Mouse (Mus musculus): ENCODE results near the gene Pik3c2b. TPM values are rescaled to one million over a fixed set of nuclear protein-coding genes. Genes with fewer than 3 reads are reported as not detected.
A peak's percentile ranks its signal among the peaks of the same experiment; 100 is the strongest.
"Not testable (repeated sequence)": the region's sequence is repeated elsewhere in the genome, so short reads cannot be mapped to it uniquely, and the experiment has no call there.

Gene Pik3c2b
- total RNA-seq, 2 experiments from 2014 or later, result 27.1 to 28.0 TPM

- DNase-seq (ENCODE audit: low spot score in 2 of 2), result no peak
Measured at GRCm38 (mm10) chr1:133032981-133033315, 12.5 kb upstream of the Pik3c2b start.

- DNase-seq (ENCODE audit: low spot score in 2 of 2), result peak; percentile 50 to 63
Measured at GRCm38 (mm10) chr1:133033316-133034090, 12.0 kb upstream of the Pik3c2b start.

- DNase-seq (ENCODE audit: low spot score in 2 of 2), result peak; percentile 36 to 58
Measured at GRCm38 (mm10) chr1:133034091-133034460, 11.4 kb upstream of the Pik3c2b start.

GRCm38 (mm10) chr1:133034682-133035081, 10.8 kb upstream of the Pik3c2b start:
- not testable (repeated sequence) for DNase-seq (ENCODE audit: low spot score in 2 of 2)

GRCm38 (mm10) chr1:133039505-133039949, 5.9 kb upstream of the Pik3c2b start:
- DNase-seq (ENCODE audit: low spot score in 2 of 2), result peak; percentile 50 to 56

- peak; percentile 77 to 85 for DNase-seq (ENCODE audit: low spot score in 2 of 2)
Measured at GRCm38 (mm10) chr1:133045861-133046440, 484 bp downstream of the Pik3c2b start.

GRCm38 (mm10) chr1:133046441-133046931, 1.0 kb downstream of the Pik3c2b start:
- peak in 1 of 2 experiments; percentile 47 for DNase-seq (ENCODE audit: low spot score in 2 of 2)

GRCm38 (mm10) chr1:133047575-133047974, 2.1 kb downstream of the Pik3c2b start:
- no peak for DNase-seq (ENCODE audit: low spot score in 2 of 2)

GRCm38 (mm10) chr1:133048690-133049089, 3.2 kb downstream of the Pik3c2b start:
- DNase-seq (ENCODE audit: low spot score in 2 of 2), result no peak

GRCm38 (mm10) chr1:133050001-133050431, 4.5 kb downstream of the Pik3c2b start:
- no peak for DNase-seq (ENCODE audit: low spot score in 2 of 2)

GRCm38 (mm10) chr1:133051829-133052228, 6.4 kb downstream of the Pik3c2b start:
- DNase-seq (ENCODE audit: low spot score in 2 of 2), result no peak

- no peak for DNase-seq (ENCODE audit: low spot score in 2 of 2)
Measured at GRCm38 (mm10) chr1:133053034-133053433, 7.6 kb downstream of the Pik3c2b start.

GRCm38 (mm10) chr1:133054326-133054725, 8.9 kb downstream of the Pik3c2b start:
- no peak for DNase-seq (ENCODE audit: low spot score in 2 of 2)

GRCm38 (mm10) chr1:133057345-133058034, 12.0 kb downstream of the Pik3c2b start:
- DNase-seq (ENCODE audit: low spot score in 2 of 2), result no peak

- DNase-seq (ENCODE audit: low spot score in 2 of 2), result no peak
Measured at GRCm38 (mm10) chr1:133059592-133059991, 14.1 kb downstream of the Pik3c2b start.

- DNase-seq (ENCODE audit: low spot score in 2 of 2), result no peak
Measured at GRCm38 (mm10) chr1:133060681-133061080, 15.2 kb downstream of the Pik3c2b start.

GRCm38 (mm10) chr1:133063164-133063563, 17.7 kb downstream of the Pik3c2b start:
- no peak for DNase-seq (ENCODE audit: low spot score in 2 of 2)

- no peak for DNase-seq (ENCODE audit: low spot score in 2 of 2)
Measured at GRCm38 (mm10) chr1:133068268-133068667, 22.8 kb downstream of the Pik3c2b start.

- peak; percentile 49 to 56 for DNase-seq (ENCODE audit: low spot score in 2 of 2)
Measured at GRCm38 (mm10) chr1:133068669-133069274, 23.3 kb downstream of the Pik3c2b start.

GRCm38 (mm10) chr1:133069275-133070120, 24.0 kb downstream of the Pik3c2b start:
- DNase-seq (ENCODE audit: low spot score in 2 of 2), result peak in 1 of 2 experiments; percentile 30
